Comparison of ENCODE assay signal across 8 mouse cellular contexts in genomic region chr12:85969571-85969970, GRCm38 (mm10).
A peak's percentile ranks its signal among the peaks of the same experiment; 100 is the strongest.
DNase-seq lines count a peak whose midpoint lies in the region; ATAC-seq lines count a peak whose summit lies in the region.
"Had no signal": no experiment of that assay in that cellular context is flagged by ENCODE, and none has a peak within 500 bp of the region (broad histone marks: within the 10 kb centered on the region; RNA-seq: fewer than 3 reads in every experiment).

No protein-coding gene starts in this region.

- H3K36me3 ChIP-seq in limb, embryonic 10.5 days: no peaks in the 10 kb centered on the region
- H3K36me3 ChIP-seq in forebrain, embryonic 14.5 days (ENCODE audit: control insufficient read depth, insufficient read depth, low read length): no peaks in the 10 kb centered on the region

- H3K9ac ChIP-seq in forebrain, embryonic 14.5 days (ENCODE audit: low read length): no peak overlapping the region

- H3K4me2 ChIP-seq in forebrain, embryonic 14.5 days (ENCODE audit: low read length): no peak overlapping the region

- no peak for ATAC-seq in forebrain, embryonic 14.5 days

- H3K27ac ChIP-seq in limb, embryonic 10.5 days: peak overlapping the region; percentile 47
- H3K27ac ChIP-seq in forebrain, embryonic 14.5 days (ENCODE audit: low read depth, low read length): no peak overlapping the region

- H3K27me3 ChIP-seq in limb, embryonic 10.5 days (ENCODE audit: low read depth, poor library complexity, severe bottlenecking): no peaks in the 10 kb centered on the region
- H3K27me3 ChIP-seq in forebrain, embryonic 14.5 days (replicated peaks; ENCODE audit: control insufficient read depth, insufficient read depth, low read length): no peaks in the 10 kb centered on the region

- H3K4me1 ChIP-seq in limb, embryonic 10.5 days: peaks cover 23% of the 10 kb centered on the region
- no peaks in the 10 kb centered on the region for H3K4me1 ChIP-seq in forebrain, embryonic 14.5 days (ENCODE audit: control insufficient read depth, insufficient read depth, low read length)

- H3K9me3 ChIP-seq in limb, embryonic 10.5 days (replicated peaks): no peaks in the 10 kb centered on the region
- H3K9me3 ChIP-seq in forebrain, embryonic 14.5 days (replicated peaks; ENCODE audit: control insufficient read depth, low read length): no peaks in the 10 kb centered on the region

- whole genome bisulfite sequencing in limb, embryonic 10.5 days: 55% methylated on average over 5 of the region's 5 CpGs
- 62% methylated on average over 5 of the region's 5 CpGs for WGBS in forebrain, embryonic 14.5 days

- no peak overlapping the region for H3K4me3 ChIP-seq in limb, embryonic 10.5 days
- no peak overlapping the region for H3K4me3 ChIP-seq in forebrain, embryonic 14.5 days (ENCODE audit: low read depth, low read length)

- DNase-seq in CD4-positive, CD25-positive, alpha-beta regulatory T cell, adult 2 months (ENCODE audit: low read depth, low spot score): peak; percentile 74
- DNase-seq in R1 (ENCODE audit: low read depth, low spot score): peak; percentile 37
- no peak for DNase-seq in limb, embryonic 10.5 days (ENCODE audit: low spot score)
- peak; percentile 10 to 18 for DNase-seq in spleen, postnatal 14 days (ENCODE audit: low spot score in 2 of 2)
- no peak for DNase-seq in forebrain, embryonic 14.5 days (ENCODE audit: low spot score)
- DNase-seq in frontal cortex, adult 2 months (ENCODE audit: extremely low spot score in 1 of 2, low spot score in 1 of 2): no peak
- DNase-seq in kidney, postnatal 14 days: no peak
- DNase-seq: kidney, adult 11 months had no signal

Comparison
In these comparisons a context has a peak if more than half of its experiments do, and no peak if none do; other contexts are left out.
1. DNase-seq: peak in CD4-positive, CD25-positive, alpha-beta regulatory T cell, adult 2 months (single experiment), R1 (single experiment) and spleen, postnatal 14 days (2 of 2); none in limb, embryonic 10.5 days (single experiment), forebrain, embryonic 14.5 days (single experiment), frontal cortex, adult 2 months (0 of 2) and kidney, postnatal 14 days (single experiment).